Mouse (Mus musculus) embryo, embryonic 11.5 days (tissue): ENCODE measurements around the gene Mrpl54.

Experiments used
- DNase-seq: peaks from one replicate; pipeline ENCODE4 v3.0.0-alpha.2; 2012; ENCODE audit warnings: low read depth, low spot score

Gene Mrpl54

DNA sequence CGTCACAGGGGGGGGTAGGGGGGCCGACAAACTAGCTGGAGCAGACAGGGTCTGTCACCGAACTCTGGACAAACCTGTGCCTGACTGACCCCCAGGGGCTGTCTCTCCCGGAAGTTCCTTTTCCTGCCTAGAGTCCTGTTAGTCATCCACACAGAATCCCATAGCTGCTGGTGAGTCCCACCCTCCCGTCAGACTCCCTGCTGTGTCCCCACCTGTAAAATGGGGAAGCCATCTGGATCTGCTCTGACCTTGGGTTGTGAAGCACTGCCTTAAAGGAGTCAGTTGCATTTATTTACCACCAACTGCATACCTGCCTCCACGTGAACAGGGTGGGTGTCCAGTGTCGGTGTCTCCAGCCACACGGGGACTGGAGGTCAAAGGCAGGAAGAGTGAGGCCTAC is 27.7 kb upstream of the Mrpl54 start:
- DNase-seq = no peak

DNA sequence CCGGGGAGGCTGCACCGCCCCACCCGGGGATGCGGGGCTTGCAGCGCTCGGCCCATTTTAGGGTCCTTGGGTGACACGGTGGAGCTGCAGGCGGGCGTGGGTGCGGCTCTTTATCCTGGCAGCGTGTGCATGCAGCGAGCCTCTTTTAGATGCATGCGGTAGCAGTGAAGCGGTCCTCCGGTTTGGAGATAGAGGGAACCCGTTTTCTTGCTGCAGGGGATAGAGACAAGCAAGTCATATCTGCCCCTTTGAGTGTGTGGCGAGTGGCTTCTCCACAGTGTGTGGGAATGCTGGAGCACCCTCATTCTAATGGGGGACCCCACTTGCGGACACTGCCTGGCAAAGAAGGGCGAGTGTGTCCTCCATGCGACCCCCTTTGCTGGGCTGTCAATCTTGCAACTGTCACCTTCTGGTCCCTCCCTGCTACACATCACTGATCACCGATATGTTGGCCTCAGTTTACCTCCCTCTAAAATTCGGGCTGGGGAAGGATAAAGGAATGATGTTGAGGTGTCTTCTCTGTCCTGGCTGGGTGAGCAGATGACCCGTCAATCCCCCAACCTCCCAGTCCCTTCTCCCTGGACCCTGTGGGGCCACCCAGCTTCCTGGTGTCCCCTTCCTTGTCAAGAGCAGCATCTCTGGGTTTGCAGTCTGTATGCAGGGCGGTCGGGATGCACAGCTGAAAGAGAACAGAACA is 26.7 kb upstream of the Mrpl54 start:
- no peak for DNase-seq

DNA sequence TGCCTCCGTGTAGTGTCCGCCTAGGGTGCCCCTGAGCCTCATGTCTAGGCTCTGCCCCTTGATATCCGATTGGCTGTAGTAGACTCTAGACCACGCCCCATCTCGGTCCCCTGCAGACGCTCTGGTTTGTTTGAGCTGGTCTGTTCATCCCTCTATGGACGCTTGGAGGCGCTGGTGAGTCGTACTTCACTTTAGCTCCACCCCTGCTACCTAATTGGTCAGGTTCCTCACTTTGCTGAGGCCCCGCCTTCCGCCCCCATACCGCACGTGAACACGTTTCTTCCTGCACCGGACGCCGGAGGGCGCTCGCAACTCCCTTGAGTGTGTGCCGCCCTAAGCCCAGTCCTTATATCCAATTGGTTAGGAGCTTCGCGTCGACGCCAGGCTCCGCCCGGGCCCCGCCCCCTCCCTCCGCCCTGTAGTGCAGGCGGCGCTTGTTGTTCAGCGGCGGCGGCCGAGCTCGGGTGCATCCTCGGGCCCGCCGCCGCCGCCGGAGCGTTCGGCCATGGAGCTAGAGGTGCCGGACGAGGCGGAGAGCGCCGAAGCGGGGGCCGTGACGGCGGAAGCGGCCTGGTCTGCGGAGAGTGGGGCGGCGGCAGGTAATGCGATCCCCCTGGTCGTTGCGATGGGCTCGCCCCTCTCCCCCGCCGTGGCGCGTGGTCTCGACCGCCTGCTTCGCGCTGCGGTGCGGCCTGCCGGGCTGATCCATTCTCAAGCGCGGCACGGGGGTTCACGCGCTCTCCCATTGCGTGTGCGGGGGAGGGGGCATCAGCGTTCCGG is 26.0 kb upstream of the Mrpl54 start, which contains the start of gene Pip5k1c:
Gene Pip5k1c (plus strand): TSS at position 410 of the 780 bp plus-strand sequence.
- DNase-seq = peak; percentile 99

DNA sequence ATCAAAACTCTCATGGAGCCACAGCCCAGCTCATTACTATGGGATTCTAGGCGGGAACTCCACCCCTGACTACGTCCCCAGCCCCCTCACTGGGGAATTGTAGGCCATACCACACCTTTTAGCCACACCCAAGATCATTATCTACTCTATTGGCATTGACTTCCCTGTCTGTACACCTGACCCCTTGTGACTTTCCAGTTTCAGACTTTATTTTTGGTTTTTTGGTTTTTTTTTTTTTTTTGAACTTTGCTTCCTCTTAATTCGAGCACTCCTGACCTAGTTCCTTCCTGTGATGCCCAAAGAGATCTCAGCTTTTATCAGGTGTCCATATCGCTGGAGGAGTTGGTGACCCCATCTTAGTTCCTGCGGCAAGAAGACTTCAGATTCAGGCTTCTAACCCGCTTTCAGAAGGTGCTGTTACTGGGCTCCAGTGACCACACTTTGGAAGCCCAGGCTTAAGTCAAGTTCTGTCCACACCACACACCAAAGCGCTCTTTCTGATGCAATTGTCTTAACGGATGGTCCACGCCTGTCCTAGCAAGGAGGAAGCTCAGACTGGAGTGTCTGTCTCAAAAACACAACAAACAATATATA is 24.9 kb upstream of the Mrpl54 start, which contains the start of gene Tjp3:
Gene Tjp3 (minus strand): TSS at position 71 of the 594 bp plus-strand sequence.
- no peak for DNase-seq

DNA sequence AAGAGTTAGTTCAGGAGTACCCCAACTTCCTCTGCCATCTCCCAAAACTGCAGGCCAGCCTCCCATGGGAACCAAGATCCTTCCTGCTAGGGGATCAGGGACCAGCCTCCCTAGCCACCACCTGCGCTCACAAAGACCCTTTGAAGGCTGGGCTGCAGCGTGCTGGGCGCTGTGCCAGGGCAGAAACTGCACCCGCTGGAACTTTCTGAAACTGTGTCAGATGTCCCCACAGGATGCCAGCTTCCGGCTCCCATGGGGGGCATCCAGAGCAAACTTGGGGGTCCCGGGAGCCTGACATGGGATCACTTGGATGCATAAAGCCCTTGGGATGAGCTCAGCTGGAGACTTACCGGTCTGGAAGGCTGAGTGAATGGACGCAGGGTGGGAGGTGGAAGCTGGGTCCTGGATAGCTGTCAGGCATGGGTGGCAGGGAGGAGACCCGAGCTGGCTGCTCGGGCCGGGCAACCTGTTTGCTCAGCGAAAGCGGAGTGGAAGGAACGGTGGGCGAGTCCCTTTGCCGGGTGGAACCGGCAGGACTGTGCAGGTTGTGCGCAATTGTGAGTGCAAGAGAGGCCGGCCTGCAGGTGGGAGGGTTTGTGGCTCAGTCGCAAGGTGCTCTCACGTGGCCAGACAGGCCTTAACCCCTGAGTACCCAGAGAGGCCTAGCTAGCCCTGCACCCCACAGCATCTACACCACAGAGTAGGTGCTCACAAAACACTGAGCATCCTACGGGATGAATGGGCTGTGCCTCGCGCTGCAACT is 24.1 kb upstream of the Mrpl54 start:
- DNase-seq = no peak

DNA sequence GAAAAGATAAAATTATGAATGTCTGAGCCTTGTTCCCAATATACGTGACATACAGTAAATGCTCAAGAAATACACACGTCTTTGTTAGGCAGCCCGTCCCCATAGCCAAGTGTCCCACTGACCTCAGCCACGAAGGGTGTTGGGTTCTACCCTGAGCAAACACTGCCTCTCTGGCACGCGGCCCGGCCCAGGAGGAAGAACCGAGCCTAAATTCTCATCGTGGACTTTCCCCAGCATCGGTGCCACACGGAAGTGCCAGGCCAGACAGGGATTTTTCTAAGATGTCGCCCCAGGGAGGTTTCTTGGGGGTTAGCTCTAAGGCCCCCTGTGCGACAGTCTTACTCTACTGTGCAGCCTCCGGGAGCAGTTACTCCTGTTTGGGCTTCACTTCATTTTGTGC is 23.1 kb upstream of the Mrpl54 start:
- DNase-seq = no peak

DNA sequence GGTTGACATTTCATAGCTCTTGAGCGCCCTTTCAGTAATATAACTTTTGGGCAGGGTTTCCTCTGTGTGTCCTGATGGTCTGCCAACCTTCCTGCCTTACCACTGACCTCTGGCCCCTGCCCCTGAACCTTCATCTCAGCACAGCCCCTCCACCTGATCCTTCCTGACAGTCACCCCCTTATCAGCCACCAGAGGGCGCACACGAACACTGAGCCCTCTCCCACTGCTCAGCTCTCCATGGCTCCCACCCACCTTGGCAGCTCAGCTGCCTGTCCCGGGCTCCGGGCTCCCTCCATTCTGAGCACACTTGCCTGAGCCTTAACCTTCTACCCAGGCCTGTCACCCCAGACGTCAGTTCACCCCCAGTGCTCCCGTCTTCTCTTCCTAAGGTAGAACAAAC is 22.5 kb upstream of the Mrpl54 start:
- peak; percentile 64 for DNase-seq

DNA sequence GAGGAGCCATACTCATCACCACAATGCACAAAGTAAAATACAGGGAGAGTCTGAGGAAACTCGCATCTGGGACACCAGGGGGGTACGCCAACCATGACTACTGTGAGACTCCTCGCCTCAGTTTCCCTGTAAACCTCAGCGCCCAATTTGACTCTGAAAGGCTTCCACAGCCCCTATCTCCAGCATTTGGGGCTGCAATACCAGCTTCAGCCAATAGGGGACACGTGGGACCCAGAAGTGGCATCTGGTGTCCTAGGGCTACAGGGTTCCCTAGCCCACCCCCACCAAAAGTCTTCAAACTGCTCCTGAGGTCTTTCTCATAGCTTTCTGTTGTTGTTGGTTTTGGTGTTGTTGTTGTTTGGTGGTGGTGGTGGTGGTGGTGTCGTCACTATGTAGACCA is 21.9 kb upstream of the Mrpl54 start:
- DNase-seq = no peak

DNA sequence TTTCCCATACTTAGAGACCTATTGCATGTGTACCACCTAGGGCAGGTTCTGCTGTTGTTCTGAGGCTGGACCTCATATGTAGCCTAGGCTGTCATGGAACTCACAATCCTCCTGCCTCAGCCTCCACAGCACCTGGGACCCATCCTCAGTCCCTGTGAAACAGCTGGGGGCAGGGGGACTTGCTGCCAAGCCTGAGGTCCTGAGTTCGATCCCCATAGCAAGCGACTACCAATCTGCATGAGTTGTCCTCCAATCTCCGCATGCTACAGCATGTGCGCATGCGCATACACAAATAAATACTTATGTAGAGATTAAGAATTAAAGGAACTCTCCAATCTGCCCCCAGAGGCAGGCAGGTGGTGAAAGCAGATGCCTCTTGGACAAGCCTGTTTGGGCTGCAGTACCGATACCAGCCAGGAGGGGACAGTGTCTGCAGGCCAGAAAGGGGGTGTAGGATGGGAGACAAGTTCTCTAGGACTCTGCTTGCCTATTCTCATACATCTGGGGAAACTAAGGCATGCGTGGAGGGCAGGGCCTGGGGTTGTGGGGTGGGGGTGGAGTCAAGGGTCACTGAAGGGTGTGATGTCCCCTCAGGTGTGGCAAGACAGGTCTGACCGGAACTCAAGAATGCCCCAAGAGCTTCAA is 20.9 kb upstream of the Mrpl54 start:
- DNase-seq = no peak

DNA sequence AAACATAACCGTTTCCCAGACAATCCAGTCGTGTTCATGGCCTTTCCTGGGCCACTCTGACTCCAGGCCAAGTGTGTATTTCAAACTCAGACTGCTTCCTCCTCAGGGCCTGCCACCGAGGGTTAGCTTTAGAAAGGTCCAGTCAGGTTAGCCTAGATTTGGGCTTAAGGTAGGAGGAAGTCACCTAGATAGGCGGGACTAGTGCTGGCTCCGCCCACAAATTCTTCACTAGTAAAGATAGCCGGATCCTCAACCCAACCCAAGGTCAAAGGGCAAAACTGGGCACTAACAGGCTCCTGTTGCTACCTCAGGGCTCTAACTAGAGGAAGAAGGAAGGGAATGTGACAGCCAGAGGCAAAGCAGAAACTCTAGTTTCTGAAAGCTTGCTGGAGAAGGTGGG is 19.9 kb upstream of the Mrpl54 start:
- no peak for DNase-seq

DNA sequence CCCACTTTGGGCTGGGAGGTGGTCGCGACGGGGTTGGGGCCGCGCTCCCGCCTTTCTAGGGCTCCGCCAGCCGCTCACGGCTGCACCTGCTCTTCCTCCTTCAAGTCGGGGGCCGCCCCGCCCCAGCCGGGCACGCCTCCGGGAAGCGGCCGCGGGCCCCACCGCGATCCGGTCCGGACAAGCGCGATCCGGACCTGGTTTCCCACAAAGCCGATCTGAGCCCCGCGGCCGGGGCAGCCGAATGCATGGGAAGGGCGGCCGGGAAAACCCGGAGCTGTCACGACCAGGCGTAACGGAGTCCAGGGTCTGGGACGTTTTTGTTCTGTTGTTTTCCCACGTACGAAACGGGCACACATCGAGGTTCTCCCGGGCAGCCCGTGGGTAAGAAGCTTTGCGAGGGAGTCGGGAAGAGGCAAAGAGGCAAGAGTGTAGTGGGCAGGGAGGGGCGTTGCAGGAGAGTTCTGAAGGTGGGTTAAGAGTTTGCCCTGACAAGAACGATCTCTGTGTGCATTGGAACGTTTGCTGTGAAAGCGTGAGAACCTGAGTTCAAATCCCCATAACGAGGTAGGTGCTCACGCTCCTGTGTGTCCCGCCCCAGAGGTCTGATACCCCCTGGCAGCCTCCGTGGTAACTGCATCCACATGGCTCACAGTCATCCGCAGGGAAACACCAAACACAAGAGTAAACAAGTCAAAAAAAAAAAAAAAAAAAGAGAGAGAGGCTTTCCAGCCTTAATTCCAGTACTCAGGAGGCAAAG is 19.1 kb upstream of the Mrpl54 start:
- peak; percentile 86 for DNase-seq

DNA sequence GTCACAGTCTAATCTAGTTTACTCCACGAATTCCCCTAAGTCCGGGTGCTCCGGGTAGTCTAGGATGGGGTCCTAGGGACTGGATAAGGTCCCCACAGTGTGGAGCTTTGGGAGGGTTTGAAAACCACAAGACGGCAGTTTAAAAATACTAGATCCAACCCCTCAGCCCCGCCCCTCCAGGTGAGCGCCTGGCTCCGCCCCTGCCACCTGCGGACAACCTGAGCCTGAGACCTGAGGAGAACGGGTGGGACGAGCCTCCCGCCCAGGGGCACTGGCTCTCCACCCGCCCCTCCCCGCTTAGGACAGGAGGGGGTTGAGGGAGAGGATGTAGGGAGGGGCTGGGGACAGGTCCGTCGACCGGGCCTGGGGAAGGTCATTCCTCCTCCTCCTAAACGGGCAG is 18.0 kb upstream of the Mrpl54 start:
- no peak for DNase-seq

DNA sequence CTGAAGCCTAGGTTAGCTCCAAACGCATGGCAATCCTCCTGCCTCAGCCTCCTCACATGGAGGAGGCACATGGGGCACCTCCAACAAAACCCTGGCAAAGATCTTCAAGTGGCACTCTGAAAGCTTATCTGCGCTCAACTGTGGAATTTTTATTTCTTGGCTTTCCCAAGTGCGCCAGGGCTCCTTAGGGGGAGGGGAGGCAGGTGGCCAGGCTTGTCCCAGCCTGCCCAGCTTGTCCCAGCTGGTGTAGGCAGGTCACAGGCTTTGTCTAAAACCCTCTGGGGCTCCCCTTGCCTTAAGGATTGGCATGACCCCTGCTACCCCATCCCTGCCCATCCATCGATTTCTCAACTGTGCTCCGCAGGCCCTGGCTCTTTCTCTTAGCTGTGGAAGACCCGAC is 17.5 kb upstream of the Mrpl54 start:
- DNase-seq = no peak

DNA sequence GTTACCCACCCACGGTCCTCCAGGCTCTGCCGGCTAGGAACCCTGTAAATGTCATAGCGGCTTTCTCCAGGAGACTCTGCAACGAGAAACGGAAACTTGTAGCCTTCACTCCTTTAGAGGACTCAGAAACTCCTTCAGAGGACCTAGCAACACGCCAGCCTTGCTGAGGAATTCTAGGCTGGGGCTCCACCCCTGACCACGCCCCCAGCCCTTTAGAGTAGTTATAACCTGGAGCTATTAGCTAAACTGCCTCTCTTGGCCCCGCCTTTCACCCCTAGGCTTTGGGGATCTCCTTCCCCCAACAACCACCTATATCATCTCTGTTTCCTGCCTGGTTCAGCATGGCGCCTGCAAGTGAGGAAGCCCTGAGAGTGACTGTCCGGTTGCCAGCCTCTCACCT is 12.8 kb upstream of the Mrpl54 start:
- DNase-seq = no peak

DNA sequence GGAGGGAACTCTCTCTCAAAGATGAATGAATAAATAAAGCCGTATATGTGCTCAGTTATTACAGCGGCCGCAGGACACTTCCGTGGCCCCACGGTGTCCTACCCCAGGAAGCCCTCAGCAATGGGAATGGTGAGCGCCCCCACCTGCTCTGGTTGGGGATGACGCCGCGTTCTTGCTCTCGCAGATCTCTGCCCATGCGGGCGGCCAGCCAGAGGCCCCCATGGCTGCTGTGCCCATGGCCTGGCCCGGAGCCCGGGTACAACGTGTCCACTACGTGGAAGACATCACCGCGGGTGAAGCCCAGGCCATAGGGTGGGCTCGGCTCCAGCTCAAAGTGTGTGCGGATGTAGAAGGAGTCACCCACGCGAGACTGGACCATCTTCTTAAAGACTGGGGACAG is 10.9 kb upstream of the Mrpl54 start:
- DNase-seq = no peak

DNA sequence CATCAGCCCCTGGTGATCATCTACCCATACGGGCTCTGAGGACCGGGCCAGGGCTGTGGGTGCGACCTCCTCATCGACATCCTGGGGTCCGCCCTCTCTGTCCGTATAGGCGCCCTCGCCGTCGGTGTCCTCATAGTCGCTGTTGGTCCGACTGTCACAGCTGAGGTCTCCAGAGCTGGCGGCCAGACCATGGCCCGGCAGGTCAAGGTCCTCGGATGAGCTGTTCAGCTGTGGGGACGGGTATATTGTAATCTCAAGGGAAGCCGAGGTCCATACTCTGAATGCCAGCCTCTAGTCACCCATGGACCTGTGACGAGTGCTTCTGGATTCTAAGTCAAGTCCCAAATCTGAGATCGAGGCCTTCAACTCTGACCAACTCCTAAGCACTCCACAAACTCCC is 7.1 kb upstream of the Mrpl54 start:
- no peak for DNase-seq

DNA sequence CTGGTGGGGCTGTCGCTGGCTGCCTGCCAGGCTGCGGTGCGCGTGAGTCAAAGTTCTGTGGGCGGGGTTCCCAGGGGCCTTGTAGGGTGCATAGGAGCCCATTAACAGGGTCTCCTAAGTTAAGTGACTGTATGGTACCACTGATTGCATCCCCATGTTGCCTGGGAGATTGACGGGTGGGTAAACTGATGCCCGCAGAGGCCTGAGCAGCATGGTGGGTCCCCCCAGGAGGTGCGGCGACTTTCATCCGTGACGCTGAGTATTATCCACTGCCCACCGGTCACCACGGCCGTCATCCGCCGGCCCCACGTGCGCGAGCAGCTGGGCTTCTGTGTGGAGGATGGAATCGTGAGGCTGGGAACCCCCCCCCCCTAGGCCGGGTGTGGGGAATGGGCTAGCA is 5.6 kb upstream of the Mrpl54 start:
- DNase-seq = no peak

DNA sequence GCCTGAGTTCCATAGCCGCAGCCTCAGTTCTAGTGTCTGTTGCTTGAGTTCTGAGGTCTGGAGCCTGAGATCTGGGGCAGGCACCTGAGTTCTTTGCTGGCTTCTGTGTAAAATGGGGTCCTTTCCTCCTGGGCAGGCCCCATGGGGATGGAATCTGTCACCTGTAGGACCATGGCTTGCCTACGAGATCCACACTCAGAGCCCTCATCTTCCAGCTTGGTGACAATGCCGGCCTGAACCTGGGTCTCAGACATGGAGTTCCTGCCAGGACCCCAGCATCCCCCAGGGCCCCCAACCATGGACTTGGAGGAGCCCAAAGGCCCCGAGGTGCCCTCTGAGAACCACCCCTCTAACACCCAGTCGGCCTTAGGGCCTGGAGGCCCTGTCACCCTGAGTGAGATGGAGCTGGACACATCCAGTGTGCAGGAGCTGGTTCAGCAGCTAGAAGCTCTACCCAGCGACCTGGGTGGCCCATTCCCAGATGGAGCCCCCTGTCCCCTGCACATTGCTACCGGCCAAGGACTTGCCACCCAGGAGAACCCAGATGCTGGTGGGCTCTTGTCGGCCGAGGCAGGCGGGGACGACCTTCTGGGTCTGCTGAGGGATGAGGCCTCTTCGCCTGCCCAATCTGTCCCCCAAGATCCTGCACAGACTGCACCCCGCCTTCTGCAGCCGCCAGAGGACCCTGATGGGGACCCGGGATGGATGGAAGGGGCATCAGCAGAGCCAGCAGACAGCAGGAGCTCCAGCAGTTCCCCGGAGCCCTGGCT is 2.1 kb upstream of the Mrpl54 start:
- no peak for DNase-seq

DNA sequence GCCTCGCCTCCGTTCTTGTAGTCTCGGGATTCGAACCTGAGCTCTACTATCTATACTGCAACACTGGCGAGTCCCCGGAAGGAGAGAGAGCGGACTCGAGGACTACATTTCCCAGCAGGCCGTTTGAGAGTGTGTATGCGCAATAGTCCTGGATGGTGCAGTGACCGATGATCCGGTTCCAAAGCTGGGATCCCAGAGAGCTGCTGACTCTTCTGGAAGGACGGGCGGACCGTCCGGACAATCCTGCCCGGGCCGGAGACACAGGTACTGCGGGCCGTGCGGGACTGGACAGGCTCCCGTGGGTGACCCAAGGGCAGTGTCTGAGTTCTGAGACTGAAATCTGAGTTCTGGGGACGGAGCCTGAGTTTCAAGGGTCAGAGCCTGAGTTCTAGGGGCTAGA is 1.3 kb upstream of the Mrpl54 start:
- DNase-seq = peak; percentile 66

DNA sequence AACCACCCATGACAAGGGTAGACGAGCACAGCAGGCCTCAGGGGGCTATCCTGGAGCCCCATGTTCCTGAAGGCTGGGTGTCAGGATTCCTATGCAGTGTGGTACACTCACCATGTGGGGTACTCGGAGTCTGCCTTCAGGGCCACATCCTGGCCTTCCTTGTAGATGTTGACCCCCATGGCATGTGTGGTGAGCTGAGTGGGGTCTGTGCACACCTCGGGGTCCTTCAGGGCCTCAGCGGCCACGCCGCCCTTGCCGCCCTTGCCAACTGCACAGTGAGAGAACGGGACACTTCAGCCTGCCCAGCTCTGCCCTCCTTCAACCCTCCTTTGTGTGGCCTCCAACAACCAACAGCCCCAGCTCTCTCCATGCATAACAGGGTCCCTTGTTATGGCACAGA is 1.2 kb downstream of the Mrpl54 start:
- DNase-seq = no peak
